Mouse (Mus musculus) intestine, postnatal 0 days (tissue): ENCODE measurements around the gene Ndel1. TPM values are rescaled to one million over a fixed set of nuclear protein-coding genes. Genes with fewer than 3 reads are reported as not detected.
"Not testable (repeated sequence)": the region's sequence is repeated elsewhere in the genome, so short reads cannot be mapped to it uniquely, and the experiment has no call there.

Experiments
- ATAC-seq: fragments of 200-750 bp; cut with Nextera tagmentation; 2 replicates; pipeline ENCODE4 v1.8.0; 2017; ENCODE audit warnings: mild to moderate bottlenecking, moderate TSS enrichment, moderate library complexity
- H3K27ac ChIP-seq: fragments of 300-500 bp; sonication (generic); 2 replicates; pipeline ENCODE4 v1.5.1; 2014; ENCODE audit warnings: mild to moderate bottlenecking, low read depth, low read length, moderate library complexity
- H3K27me3 ChIP-seq: fragments of 300-500 bp; sonication (generic); replicated peaks from 2 replicates; pipeline ENCODE4 v1.6.1; 2014; ENCODE audit warnings: low read length, mixed read lengths; ENCODE audit not compliant: control insufficient read depth, insufficient read depth
- H3K36me3 ChIP-seq: fragments of 300-500 bp; sonication (generic); 2 replicates; pipeline ENCODE4 v1.6.1; 2014; ENCODE audit warnings: mild to moderate bottlenecking, moderate library complexity; ENCODE audit not compliant: control insufficient read depth, insufficient read depth
- H3K4me1 ChIP-seq: fragments of 300-500 bp; sonication (generic); replicated peaks from 2 replicates; pipeline ENCODE4 v1.6.1; 2014; ENCODE audit warnings: antibody characterized with exemption, low read length, mixed read lengths; ENCODE audit not compliant: control insufficient read depth, insufficient read depth
- H3K4me2 ChIP-seq: fragments of 300-500 bp; sonication (generic); replicated peaks from 2 replicates; pipeline ENCODE4 v1.6.1; 2014; ENCODE audit warnings: low read depth, mild to moderate bottlenecking, moderate library complexity
- H3K4me3 ChIP-seq: fragments of 300-500 bp; sonication (generic); 2 replicates; pipeline ENCODE4 v1.5.1; 2014; ENCODE audit warnings: low read depth, low read length
- H3K9ac ChIP-seq: fragments of 300-500 bp; sonication (generic); 2 replicates; pipeline ENCODE4 v1.6.1; 2014; ENCODE audit warnings: mild to moderate bottlenecking, low read depth, low read length
- H3K9me3 ChIP-seq: fragments of 300-500 bp; sonication (generic); 2 replicates; pipeline ENCODE4 v1.6.1; 2016; ENCODE audit warnings: mixed run types; ENCODE audit not compliant: control insufficient read depth
- CTCF ChIP-seq: sonication (generic); IDR thresholded peaks from 2 replicates; pipeline ENCODE4 v1.5.1; 2016; ENCODE audit warnings: low read depth, mild to moderate bottlenecking, control low read depth, antibody characterized with exemption, moderate library complexity
- WGBS: fragments of 180-500 bp; shearing (Covaris S2); extraction: QIAGEN DNeasy Blood & Tissue Kit; methylation state at CpG from one replicate; pipeline ENCODE4 v1.1.7; 2014; 5-methylcytosine and 5-hydroxymethylcytosine counted together
- polyA plus RNA-seq: library from polyadenylated mRNA; unstranded; fragments of >200 nt; fragmentation: Nextera tagmentation; extraction: Ambion mirVana; gene quantifications from 2 replicates; pipeline ENCODE4 v1.2.1, GENCODE M21; 2015

Gene Ndel1
- polyA plus RNA-seq, 1 experiment from 2014 or later, result 63.6 TPM

- no peaks in the 10 kb centered on the region for H3K27me3 ChIP-seq
- WGBS, result 62% methylated on average over 7 of the region's 7 CpGs
- peak overlapping the region; percentile 77 for H3K4me2 ChIP-seq
- ATAC-seq, result no peak
- H3K9ac ChIP-seq, result no peak overlapping the region
- H3K9me3 ChIP-seq, result no peaks in the 10 kb centered on the region
- no peak overlapping the region for H3K27ac ChIP-seq
- TF ChIP-seq CTCF, result no peak
- H3K36me3 ChIP-seq, result no peaks in the 10 kb centered on the region
- H3K4me1 ChIP-seq, result 0 out of 2 replicates have a peak, but pooled peaks cover 2% of the 10 kb centered on the region
- no peak overlapping the region for H3K4me3 ChIP-seq
These were observed 20.8 kb downstream of the Ndel1 start for GRCm38 (mm10) chr11:68850862-68851261.

- no peak overlapping the region for H3K27ac ChIP-seq
These were observed 32.1 kb downstream of the Ndel1 start for GRCm38 (mm10) chr11:68839606-68840005.

GRCm38 (mm10) chr11:68835034-68835433 is 36.6 kb downstream of the Ndel1 start:
- no peaks in the 10 kb centered on the region for H3K4me1 ChIP-seq
- H3K9ac ChIP-seq, result no peak overlapping the region
- no peak for ATAC-seq
- no peak overlapping the region for H3K4me2 ChIP-seq
- no peak for TF ChIP-seq CTCF
- no peaks in the 10 kb centered on the region for H3K27me3 ChIP-seq
- H3K9me3 ChIP-seq, result no peaks in the 10 kb centered on the region
- WGBS, result 88% methylated on average over 3 of the region's 3 CpGs
- peaks cover 65% of the 10 kb centered on the region for H3K36me3 ChIP-seq
- H3K27ac ChIP-seq, result peak overlapping the region; percentile 41; the same call in 1 of the 2 replicates
- no peak overlapping the region for H3K4me3 ChIP-seq

More at GRCm38 (mm10) chr11:68839606-68840005, 32.1 kb downstream of the Ndel1 start:
- H3K4me3 ChIP-seq, result no peak overlapping the region
- ATAC-seq, result no peak
- H3K9me3 ChIP-seq, result no peaks in the 10 kb centered on the region
- no peaks in the 10 kb centered on the region for H3K27me3 ChIP-seq
- no peak overlapping the region for H3K9ac ChIP-seq
- WGBS, result 89% methylated on average over 5 of the region's 5 CpGs
- no peak for TF ChIP-seq CTCF
- H3K4me1 ChIP-seq, result no peaks in the 10 kb centered on the region
- peaks cover 60% of the 10 kb centered on the region for H3K36me3 ChIP-seq
- no peak overlapping the region for H3K4me2 ChIP-seq

- H3K9ac ChIP-seq, result no peak overlapping the region
- no peak for TF ChIP-seq CTCF
- H3K4me3 ChIP-seq, result no peak overlapping the region
- no peaks in the 10 kb centered on the region for H3K9me3 ChIP-seq
- no peak overlapping the region for H3K4me2 ChIP-seq
- H3K27me3 ChIP-seq, result no peaks in the 10 kb centered on the region
- no peak for ATAC-seq
- peaks cover 65% of the 10 kb centered on the region for H3K36me3 ChIP-seq
- no peaks in the 10 kb centered on the region for H3K4me1 ChIP-seq
- H3K27ac ChIP-seq, result no peak overlapping the region
These were observed 38.1 kb downstream of the Ndel1 start for GRCm38 (mm10) chr11:68833593-68833992.

GRCm38 (mm10) chr11:68832793-68833192 is 38.9 kb downstream of the Ndel1 start:
- WGBS, result 66% methylated on average over 4 of the region's 4 CpGs
- no peak overlapping the region for H3K9ac ChIP-seq
- no peak for TF ChIP-seq CTCF
- H3K36me3 ChIP-seq, result peaks cover 72% of the 10 kb centered on the region
- no peak overlapping the region for H3K27ac ChIP-seq
- H3K4me3 ChIP-seq, result no peak overlapping the region
- H3K4me2 ChIP-seq, result no peak overlapping the region
- no peaks in the 10 kb centered on the region for H3K27me3 ChIP-seq
- no peak for ATAC-seq
- H3K4me1 ChIP-seq, result no peaks in the 10 kb centered on the region
- no peaks in the 10 kb centered on the region for H3K9me3 ChIP-seq

- H3K4me2 ChIP-seq, H3K9me3 ChIP-seq, H3K27me3 ChIP-seq, H3K4me3 ChIP-seq, H3K4me1 ChIP-seq, H3K9ac ChIP-seq, H3K27ac ChIP-seq, ATAC-seq: not testable (repeated sequence)
- WGBS, result 76% methylated on average over 5 of the region's 5 CpGs
- peaks cover 80% of the 10 kb centered on the region for H3K36me3 ChIP-seq
These were observed 40.1 kb downstream of the Ndel1 start for GRCm38 (mm10) chr11:68831580-68831979.

- H3K27ac ChIP-seq, result no peak overlapping the region
- no peak for TF ChIP-seq CTCF
- WGBS, result 72% methylated on average over 3 of the region's 3 CpGs
- H3K9me3 ChIP-seq, result no peaks in the 10 kb centered on the region
- no peaks in the 10 kb centered on the region for H3K4me1 ChIP-seq
- no peak for ATAC-seq
- no peaks in the 10 kb centered on the region for H3K27me3 ChIP-seq
- H3K4me2 ChIP-seq, result no peak overlapping the region
- H3K36me3 ChIP-seq, result peaks cover 70% of the 10 kb centered on the region
- H3K4me3 ChIP-seq, result no peak overlapping the region
- H3K9ac ChIP-seq, result no peak overlapping the region
These were observed 44.9 kb downstream of the Ndel1 start for GRCm38 (mm10) chr11:68826735-68827134.
